Mouse (Mus musculus) kidney, postnatal 10 days (tissue): Measurements from ENCODE around the gene Oosp1.

Experiments used
- DNase-seq: peaks from one replicate; pipeline ENCODE4 v3.0.0; 2021; ENCODE audit warnings: mixed read lengths

Oosp1 gene

GRCm38 (mm10) chr19:11690839-11691238, at the start of gene Oosp1:
TSS of gene Oosp1 (minus strand) at chr19:11691150.
- DNase-seq = no peak

DNA sequence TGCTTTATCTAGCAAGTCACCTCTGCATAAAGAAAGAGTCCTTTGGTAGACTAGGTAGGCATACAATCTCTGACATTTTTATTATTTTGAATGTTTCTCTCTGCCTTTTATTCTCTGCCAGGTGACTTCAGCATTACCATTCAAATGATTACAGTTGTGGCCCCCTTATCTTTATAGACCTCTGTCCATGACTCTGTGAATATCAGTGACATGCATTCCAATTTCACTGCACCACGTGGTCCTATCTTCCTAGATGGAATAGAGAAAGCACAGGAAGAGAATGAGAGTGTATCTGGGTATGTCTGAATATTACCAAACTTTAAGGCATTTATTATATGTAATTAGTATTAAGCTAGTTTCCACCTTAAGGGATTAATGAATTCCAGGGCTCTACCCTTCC, 45.5 kb upstream of the Oosp1 start:
- DNase-seq = no peak

GRCm38 (mm10) chr19:11730278-11730677, 39.3 kb upstream of the Oosp1 start:
- no peak for DNase-seq

GRCm38 (mm10) chr19:11727304-11727703, 36.4 kb upstream of the Oosp1 start:
- DNase-seq = no peak

GRCm38 (mm10) chr19:11725915-11726314, 35.0 kb upstream of the Oosp1 start:
- no peak for DNase-seq

DNA sequence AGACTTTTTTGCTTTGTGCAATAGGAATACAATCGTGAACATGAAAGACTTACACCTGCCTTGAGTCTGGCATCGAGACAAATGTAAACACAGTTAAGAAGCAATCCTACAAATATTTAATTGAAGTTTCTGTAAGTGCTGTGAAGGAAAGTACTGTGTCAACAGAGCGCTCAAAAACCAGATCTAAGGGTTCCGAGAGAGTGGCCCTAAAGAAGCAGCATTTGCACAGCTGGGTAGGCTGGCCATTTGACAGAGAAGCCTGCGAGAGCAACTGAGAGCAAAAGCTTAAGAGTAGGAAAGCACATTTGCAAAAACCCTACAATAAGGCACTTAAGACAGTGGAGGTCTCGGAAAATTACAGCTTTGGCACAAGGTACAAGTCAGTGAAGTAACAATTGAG, 33.3 kb upstream of the Oosp1 start:
- DNase-seq = no peak

GRCm38 (mm10) chr19:11723870-11724269, 32.9 kb upstream of the Oosp1 start:
- DNase-seq = no peak

- DNase-seq = no peak
These were observed 29.1 kb upstream of the Oosp1 start for GRCm38 (mm10) chr19:11720071-11720470.

DNA sequence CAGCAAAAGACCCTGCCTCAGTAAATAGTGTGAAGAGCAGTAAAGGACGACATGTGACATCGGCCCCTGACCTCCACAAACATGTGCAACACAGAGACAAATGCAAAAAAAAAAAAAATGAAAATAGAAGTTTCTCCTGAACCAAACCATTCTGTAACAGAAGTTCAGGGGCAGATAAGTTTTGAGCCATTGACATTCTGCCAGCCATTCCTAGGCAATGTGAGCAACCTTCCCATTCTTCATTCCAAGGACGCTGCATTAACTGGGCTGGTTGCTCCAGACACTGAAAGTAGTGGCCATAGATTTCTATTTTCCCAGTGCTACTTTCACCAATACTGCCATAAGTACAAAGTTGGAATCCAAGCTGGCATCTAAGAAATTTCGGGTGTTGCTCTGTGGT, 21.5 kb upstream of the Oosp1 start:
- DNase-seq = no peak

DNA sequence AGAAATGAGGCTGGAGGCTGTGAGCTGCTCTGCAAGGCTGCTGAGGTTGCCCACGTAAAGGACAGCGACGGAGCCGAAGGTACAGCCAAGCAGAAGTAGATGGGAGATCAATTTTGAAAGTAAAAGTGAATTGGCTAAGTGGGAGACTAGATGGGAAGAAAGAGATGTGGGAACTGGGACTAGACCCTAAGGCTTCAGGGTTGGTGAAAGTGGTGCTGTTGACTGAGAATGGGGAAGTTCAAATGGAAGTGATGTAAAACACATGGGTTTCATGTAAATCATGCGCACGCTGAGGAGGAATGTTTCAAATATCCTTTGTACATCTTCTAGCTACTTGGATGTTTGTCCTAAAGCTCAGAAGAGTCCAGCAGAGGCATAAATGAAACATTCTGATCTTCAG, 7.4 kb upstream of the Oosp1 start:
- DNase-seq = no peak

- DNase-seq = no peak
These were observed 5.8 kb upstream of the Oosp1 start, which contains the start of gene Oosp3 for GRCm38 (mm10) chr19:11696755-11697154. TSS of gene Oosp3 (plus strand) at chr19:11697055.

- no peak for DNase-seq
These were observed 504 bp upstream of the Oosp1 start for GRCm38 (mm10) chr19:11691454-11691853.

GRCm38 (mm10) chr19:11661562-11661961, 29.4 kb downstream of the Oosp1 start:
- DNase-seq = no peak

GRCm38 (mm10) chr19:11660459-11660858, 30.5 kb downstream of the Oosp1 start, which contains the start of gene Oosp2:
TSS of gene Oosp2 (minus strand) at chr19:11660559.
- DNase-seq = no peak

- DNase-seq = no peak
These were observed 31.8 kb downstream of the Oosp1 start for GRCm38 (mm10) chr19:11659142-11659541.

DNA sequence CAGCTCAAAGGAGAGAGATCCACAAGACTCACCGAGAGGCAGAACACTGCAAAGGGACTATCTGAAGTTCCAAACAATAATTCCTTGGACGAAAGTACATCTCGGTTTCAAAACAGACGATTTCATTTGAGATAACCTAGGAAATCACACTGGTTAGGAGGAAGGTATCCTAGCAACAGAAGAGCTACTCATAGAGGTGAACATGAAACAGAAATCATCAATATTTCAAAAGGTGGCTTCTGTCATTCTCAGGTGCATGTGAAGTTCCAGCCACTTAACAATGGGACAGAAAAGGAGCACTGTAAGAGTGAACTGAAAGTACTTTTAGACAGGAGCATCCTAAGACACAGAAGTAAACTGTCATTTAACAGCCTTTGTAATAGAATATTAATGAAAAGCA, 41.4 kb downstream of the Oosp1 start:
- no peak for DNase-seq

GRCm38 (mm10) chr19:11646166-11646565, 44.8 kb downstream of the Oosp1 start:
- no peak for DNase-seq

DNA sequence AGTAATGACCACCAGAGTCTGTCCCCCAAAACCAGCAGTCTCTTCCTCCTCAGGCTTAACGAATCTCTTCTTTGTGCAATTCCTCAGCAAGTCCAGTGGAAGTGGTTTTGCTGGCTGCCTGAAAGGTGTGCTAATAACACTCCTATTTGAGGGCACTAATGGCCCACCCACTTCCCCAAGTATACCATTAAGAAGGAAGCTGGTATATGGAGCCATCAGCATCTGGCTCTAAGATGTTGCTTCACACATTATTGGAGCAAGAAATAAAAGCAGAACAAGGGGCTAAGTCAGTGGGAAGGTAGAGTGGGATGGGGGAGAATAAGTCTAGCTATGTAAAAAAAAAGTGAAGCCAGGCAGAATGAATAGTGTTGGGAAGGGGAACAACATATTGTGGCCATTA, 50.2 kb downstream of the Oosp1 start, which contains the start of gene Ms4a3:
Ms4a3 (minus strand) TSS at position 120 of the 400 bp plus-strand sequence.
- no peak for DNase-seq

DNA sequence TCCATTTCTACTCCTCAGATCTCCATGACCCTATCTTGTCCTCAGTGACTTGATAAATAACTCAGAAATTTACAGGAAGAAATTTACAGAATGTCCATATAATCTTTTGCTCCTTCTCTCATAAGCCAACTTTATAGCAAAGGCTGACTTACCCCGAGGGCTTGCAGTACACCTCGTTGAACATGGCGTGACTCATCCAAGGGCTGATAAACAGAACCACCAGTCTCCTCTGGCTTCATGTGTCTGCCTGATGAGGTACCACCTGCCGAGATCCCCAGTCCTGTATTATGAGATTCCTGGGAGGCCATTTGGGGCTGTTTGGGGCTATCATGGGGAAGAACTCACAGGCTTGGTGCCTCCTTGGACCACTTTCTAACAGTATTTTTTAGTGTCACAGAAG, 51.9 kb downstream of the Oosp1 start:
- no peak for DNase-seq

- no peak for DNase-seq
These were observed 55.4 kb downstream of the Oosp1 start for GRCm38 (mm10) chr19:11635572-11635971.

DNA sequence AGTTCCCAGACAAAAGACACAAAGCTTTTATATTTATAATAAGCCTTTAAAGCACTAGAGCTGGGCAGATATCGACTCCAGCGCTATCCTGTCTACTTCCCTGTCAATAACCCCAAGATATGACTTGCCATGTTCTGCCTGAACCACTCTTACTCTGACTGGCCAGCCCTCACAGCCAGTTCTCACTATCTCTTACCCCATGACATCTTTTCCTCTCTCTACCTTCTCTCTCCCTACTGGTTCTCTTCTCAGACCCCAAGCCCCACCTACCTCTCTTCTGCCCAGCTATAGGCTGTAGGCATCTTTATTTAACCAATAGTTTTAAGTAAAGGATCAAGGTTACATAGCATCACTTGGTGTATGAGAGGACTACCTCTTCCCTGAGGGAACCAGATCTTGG, 56.6 kb downstream of the Oosp1 start:
- no peak for DNase-seq

DNA sequence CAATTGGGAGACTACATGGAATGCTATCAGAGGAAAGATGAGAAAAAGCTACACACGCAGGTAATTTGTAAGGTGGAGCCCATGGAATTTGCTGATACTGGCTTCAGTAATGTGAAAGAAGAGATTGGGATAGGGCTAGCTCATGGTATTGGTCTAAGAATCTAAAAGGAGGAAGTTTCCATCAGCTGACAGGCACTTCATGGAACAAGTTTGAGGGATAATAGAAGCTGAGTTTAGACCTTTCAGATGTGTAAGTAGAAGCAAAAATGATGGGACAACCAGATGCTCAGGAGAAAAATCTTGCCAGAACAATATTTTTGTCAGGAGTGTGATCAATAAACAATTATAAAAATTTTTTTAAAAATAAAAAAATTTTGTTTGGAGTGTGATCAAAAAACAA, 57.2 kb downstream of the Oosp1 start:
- DNase-seq = no peak

DNA sequence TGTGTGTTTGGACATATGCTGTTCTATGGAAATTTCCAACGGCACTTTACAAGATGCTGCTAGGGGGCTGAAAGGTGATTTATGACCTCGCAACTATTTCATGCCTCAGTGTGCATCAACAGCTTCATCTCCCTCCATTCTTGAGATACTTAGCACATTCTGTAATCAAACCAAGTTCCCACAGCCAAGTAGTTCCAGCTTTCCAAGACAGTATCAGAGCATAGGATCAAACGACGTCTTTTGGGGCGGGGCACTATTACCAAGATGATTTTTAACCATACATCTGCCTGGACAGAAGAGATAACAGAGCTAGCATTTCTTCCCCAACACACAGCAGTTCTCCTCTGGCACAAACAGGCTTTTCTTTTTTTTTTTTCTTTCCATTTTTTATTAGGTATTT, 65.7 kb downstream of the Oosp1 start:
- DNase-seq = no peak

DNA sequence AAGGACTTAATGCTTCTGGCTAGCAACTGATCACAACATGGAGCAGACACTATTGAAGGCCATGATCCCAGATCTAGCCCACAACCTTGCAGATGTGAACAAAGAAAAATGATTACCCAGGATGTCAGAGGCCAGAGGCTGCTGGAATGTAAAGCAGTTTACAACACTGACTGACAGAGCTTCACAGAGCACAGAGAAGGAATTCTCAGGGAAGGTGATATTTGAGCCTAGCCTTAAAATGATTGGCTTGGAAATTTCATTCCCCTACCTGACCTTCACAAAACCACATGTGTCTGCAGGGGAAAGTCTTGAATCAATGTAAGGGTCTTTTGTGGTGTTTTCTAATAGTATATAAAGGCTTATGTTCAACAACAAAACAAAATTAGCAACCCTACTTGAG, 66.2 kb downstream of the Oosp1 start:
- DNase-seq = no peak

DNA sequence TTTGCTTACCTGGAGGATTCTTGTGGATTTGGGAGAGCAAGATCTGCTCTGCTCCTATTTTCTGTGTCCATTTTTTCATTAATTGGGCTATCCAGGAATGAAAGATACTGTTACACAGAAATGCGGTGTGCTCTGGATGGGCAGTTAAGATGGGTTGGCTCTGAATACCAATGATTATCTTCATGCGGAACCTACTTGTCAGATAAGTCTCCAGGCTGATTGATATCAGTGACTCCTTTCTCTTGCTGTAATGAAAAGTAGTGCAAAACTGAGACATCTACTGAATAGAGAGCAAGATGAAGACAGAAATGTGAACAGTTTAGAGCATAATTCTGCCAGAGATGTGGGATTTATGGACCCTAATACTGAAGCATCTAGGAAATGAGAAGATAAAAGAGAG, 67.4 kb downstream of the Oosp1 start, which contains the start of gene Ms4a2:
Ms4a2 (minus strand) TSS at position 169 of the 400 bp plus-strand sequence.
- DNase-seq = no peak

GRCm38 (mm10) chr19:11617983-11618382, 73.0 kb downstream of the Oosp1 start:
- DNase-seq = no peak
